Mouse (Mus musculus) limb, embryonic 11.5 days (tissue): ENCODE results near the gene Cpz. TPM values are rescaled to one million over a fixed set of nuclear protein-coding genes. Genes with fewer than 3 reads are reported as not detected.
A peak's percentile ranks its signal among the peaks of the same experiment; 100 is the strongest.

Source experiments
- ATAC-seq: fragments of 200-750 bp; cut with Nextera tagmentation; 2 replicates; pipeline ENCODE4 v1.8.0; 2017; ENCODE audit warnings: low read depth; ENCODE audit not compliant: insufficient number of reproducible peaks, low FRiP score, low TSS enrichment
- DNase-seq: peaks from one replicate; pipeline ENCODE4 v3.0.0-alpha.2; 2015; ENCODE audit warnings: low spot score
- H3K27ac ChIP-seq: fragments of 300-500 bp; sonication (generic); replicated peaks from 2 replicates; pipeline ENCODE4 v1.5.1; 2014; ENCODE audit warnings: low read depth, mild to moderate bottlenecking, low read length
- H3K27me3 ChIP-seq: fragments of 300-500 bp; sonication (generic); 2 replicates; pipeline ENCODE4 v1.6.1; 2014; ENCODE audit warnings: mild to moderate bottlenecking, low read length, mixed read lengths; ENCODE audit not compliant: control insufficient read depth, insufficient read depth
- H3K36me3 ChIP-seq: fragments of 300-500 bp; sonication (generic); 2 replicates; pipeline ENCODE4 v1.6.1; 2014; ENCODE audit warnings: mild to moderate bottlenecking, low read length, moderate library complexity, mixed read lengths; ENCODE audit not compliant: control insufficient read depth, insufficient read depth
- H3K4me1 ChIP-seq: fragments of 300-500 bp; sonication (generic); 2 replicates; pipeline ENCODE4 v1.6.1; 2014; ENCODE audit warnings: low read length, mixed read lengths; ENCODE audit not compliant: control insufficient read depth, insufficient read depth
- H3K4me2 ChIP-seq: fragments of 300-500 bp; sonication (generic); 2 replicates; pipeline ENCODE4 v1.6.1; 2014; ENCODE audit warnings: low read depth, mild to moderate bottlenecking, moderate library complexity; ENCODE audit not compliant: severe bottlenecking
- H3K4me3 ChIP-seq: fragments of 300-500 bp; sonication (generic); 2 replicates; pipeline ENCODE4 v1.5.1; 2014; ENCODE audit warnings: low read depth, low read length
- H3K9ac ChIP-seq: fragments of 300-500 bp; sonication (generic); 2 replicates; pipeline ENCODE4 v1.6.1; 2014; ENCODE audit warnings: mild to moderate bottlenecking, low read length
- H3K9me3 ChIP-seq: fragments of 300-500 bp; sonication (generic); 2 replicates; pipeline ENCODE4 v1.6.1; 2016; ENCODE audit warnings: low read length; ENCODE audit not compliant: control insufficient read depth
- WGBS: fragments of 180-500 bp; shearing (Covaris S2); extraction: QIAGEN DNeasy Blood & Tissue Kit; methylation state at CpG from one replicate; pipeline ENCODE4 v1.1.7; 2014; 5-methylcytosine and 5-hydroxymethylcytosine counted together
- polyA plus RNA-seq: library from polyadenylated mRNA; unstranded; fragments of >200 nt; fragmentation: Nextera tagmentation; extraction: Ambion mirVana; gene quantifications from 2 replicates; pipeline ENCODE4 v1.2.1, GENCODE M21; 2014

Gene Cpz
- polyA plus RNA-seq, 1 experiment from 2014 or later: 2.2 TPM

- Histone ChIP-seq H3K4me1 (peaks cover 16% of the 10 kb centered on the region), H3K9ac (no peak overlapping the region), H3K27ac (no peak overlapping the region), H3K27me3 (no peaks in the 10 kb centered on the region), H3K4me3 (no peak overlapping the region), H3K9me3 (no peaks in the 10 kb centered on the region), H3K4me2 (peak overlapping the region; percentile 7; the same call in 1 of the 2 replicates), H3K36me3 (no peaks in the 10 kb centered on the region)
- DNase-seq: peak; percentile 59
- ATAC-seq: no peak
- 12% methylated on average over 21 of the region's 21 CpGs for WGBS
These were observed 59.4 kb downstream of the Cpz start for GRCm38 (mm10) chr5:35465966-35466635.

- peaks cover 12% of the 10 kb centered on the region for H3K4me1 ChIP-seq
- WGBS: 19% methylated on average over 8 of the region's 8 CpGs
- H3K36me3 ChIP-seq: no peaks in the 10 kb centered on the region
- no peak overlapping the region for H3K27ac ChIP-seq
- no peak overlapping the region for H3K9ac ChIP-seq
- no peaks in the 10 kb centered on the region for H3K9me3 ChIP-seq
- DNase-seq: no peak
- H3K4me2 ChIP-seq: no peak overlapping the region
- no peak for ATAC-seq
- no peak overlapping the region for H3K4me3 ChIP-seq
- H3K27me3 ChIP-seq: no peaks in the 10 kb centered on the region
These were observed 63.4 kb downstream of the Cpz start for GRCm38 (mm10) chr5:35462081-35462480.

GRCm38 (mm10) chr5:35459760-35460159 is 65.7 kb downstream of the Cpz start:
- H3K9ac ChIP-seq: no peak overlapping the region
- peaks cover 9% of the 10 kb centered on the region for H3K4me1 ChIP-seq
- no peaks in the 10 kb centered on the region for H3K27me3 ChIP-seq
- no peak overlapping the region for H3K4me2 ChIP-seq
- H3K9me3 ChIP-seq: no peaks in the 10 kb centered on the region
- H3K4me3 ChIP-seq: no peak overlapping the region
- H3K36me3 ChIP-seq: no peaks in the 10 kb centered on the region
- ATAC-seq: no peak
- no peak overlapping the region for H3K27ac ChIP-seq
- WGBS: 82% methylated on average over 4 of the region's 4 CpGs
- DNase-seq: no peak

- H3K9me3 ChIP-seq: no peaks in the 10 kb centered on the region
- DNase-seq (no peak), ATAC-seq (no peak)
- no peak overlapping the region for H3K27ac ChIP-seq
- no peak overlapping the region for H3K4me3 ChIP-seq
- WGBS: 79% methylated on average over 3 of the region's 3 CpGs
- no peaks in the 10 kb centered on the region for H3K27me3 ChIP-seq
- peaks cover 20% of the 10 kb centered on the region for H3K4me1 ChIP-seq
- no peak overlapping the region for H3K9ac ChIP-seq
- H3K36me3 ChIP-seq: no peaks in the 10 kb centered on the region
- no peak overlapping the region for H3K4me2 ChIP-seq
These were observed 67.2 kb downstream of the Cpz start for GRCm38 (mm10) chr5:35458267-35458666.

- WGBS: 62% methylated on average over 7 of the region's 7 CpGs
- H3K9me3 ChIP-seq: no peaks in the 10 kb centered on the region
- H3K4me3 ChIP-seq: no peak overlapping the region
- no peak overlapping the region for H3K4me2 ChIP-seq
- H3K4me1 ChIP-seq: peaks cover 25% of the 10 kb centered on the region
- no peak overlapping the region for H3K9ac ChIP-seq
- no peak for DNase-seq
- no peak for ATAC-seq
- H3K27ac ChIP-seq: no peak overlapping the region
- no peaks in the 10 kb centered on the region for H3K36me3 ChIP-seq
- H3K27me3 ChIP-seq: 0 out of 2 replicates have a peak, but pooled peaks cover 3% of the 10 kb centered on the region
These were observed 68.1 kb downstream of the Cpz start for GRCm38 (mm10) chr5:35457364-35457763.

- Histone ChIP-seq H3K9ac (no peak overlapping the region), H3K4me1 (peaks cover 21% of the 10 kb centered on the region), H3K4me3 (no peak overlapping the region), H3K27me3 (0 out of 2 replicates have a peak, but pooled peaks cover 3% of the 10 kb centered on the region), H3K36me3 (no peaks in the 10 kb centered on the region), H3K9me3 (no peaks in the 10 kb centered on the region), H3K27ac (no peak overlapping the region), H3K4me2 (no peak overlapping the region)
- no peak; the same call in 1 of the 2 replicates for ATAC-seq
- peak; percentile 55 for DNase-seq
- 13% methylated on average over 17 of the region's 17 CpGs for WGBS
These were observed 71.2 kb downstream of the Cpz start for GRCm38 (mm10) chr5:35454187-35454800.

Other genes with a start within 250 kb of the Cpz start
- not detected in 2 replicates for gene Adra2c, start 247.4 kb downstream of the Cpz start, polyA plus RNA-seq
- gene Hmx1, start 136.6 kb downstream of the Cpz start, polyA plus RNA-seq: 0.13 and 0.28 TPM in 2 replicates
- 10.0 and 11.2 TPM in 2 replicates for gene Trmt44, start 49.4 kb upstream of the Cpz start, polyA plus RNA-seq
- 9.7 and 9.9 TPM in 2 replicates for gene Acox3, start 57.3 kb upstream of the Cpz start, polyA plus RNA-seq
- gene Htra3, start 154.1 kb upstream of the Cpz start, polyA plus RNA-seq: 0.89 and 1.6 TPM in 2 replicates
- 2.3 and 4.1 TPM in 2 replicates for gene Sh3tc1, start 214.3 kb upstream of the Cpz start, polyA plus RNA-seq
- gene Ablim2, start 232.2 kb upstream of the Cpz start, polyA plus RNA-seq: 1.1 and 1.3 TPM in 2 replicates